Mouse (Mus musculus): ENCODE measurements around the gene Cfap36.

The Cfap36 gene

GRCm38 (mm10) chr11:29180657-29181056 lies 66.6 kb downstream of the Cfap36 start:
- no peak for DNase-seq (ENCODE audit: low spot score in 2 of 2)

- no peak for DNase-seq (ENCODE audit: low spot score in 2 of 2)
These were observed 67.9 kb downstream of the Cfap36 start for GRCm38 (mm10) chr11:29179319-29179718.

- peak in 1 of 2 experiments; percentile 28 for DNase-seq (ENCODE audit: low spot score in 2 of 2)
These were observed 73.3 kb downstream of the Cfap36 start for GRCm38 (mm10) chr11:29173706-29174436.

- peak; percentile 80 to 81 for DNase-seq (ENCODE audit: low spot score in 2 of 2)
These were observed 74.0 kb downstream of the Cfap36 start for GRCm38 (mm10) chr11:29173125-29173631.

GRCm38 (mm10) chr11:29172563-29173124 lies 74.6 kb downstream of the Cfap36 start, which contains the start of gene Ppp4r3b:
Ppp4r3b (plus strand) TSS chr11:29172890.
- DNase-seq (ENCODE audit: low spot score in 2 of 2): peak; percentile 90 to 96

- DNase-seq (ENCODE audit: low spot score in 2 of 2): peak; percentile 48 to 74
These were observed 75.2 kb downstream of the Cfap36 start for GRCm38 (mm10) chr11:29171959-29172391.

Measured in spleen, postnatal 10 days (tissue).